Mouse (Mus musculus) kidney, postnatal 4 days (tissue): ENCODE data around the gene 1700057G04Rik.

Source experiments
- DNase-seq, 2 experiments: peaks; one replicate each; pipeline ENCODE4 v3.0.0; 2021; ENCODE audit warnings: mixed read lengths in 2 of 2

The 1700057G04Rik gene

DNA sequence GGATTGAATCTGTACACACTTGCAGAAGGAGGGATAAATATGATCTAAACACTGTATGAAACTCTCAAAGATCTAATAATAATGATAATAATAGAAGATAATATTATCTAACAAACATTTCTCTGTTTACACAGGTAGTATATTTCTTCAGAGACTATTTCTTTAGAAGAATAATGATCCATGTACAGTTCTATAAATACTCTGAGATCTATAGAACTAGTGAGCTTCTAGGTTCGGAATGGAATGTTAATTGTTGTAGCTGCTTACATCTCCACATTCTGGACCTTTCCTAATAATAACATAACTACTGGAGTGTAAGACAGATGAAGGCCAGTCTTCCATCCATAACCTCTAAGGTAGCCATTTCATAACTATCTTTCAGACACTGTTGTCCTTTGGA is at the start of gene 1700057G04Rik:
1700057G04Rik (plus strand) TSS at position 301 of the 400 bp plus-strand sequence.
- DNase-seq = no peak

DNA sequence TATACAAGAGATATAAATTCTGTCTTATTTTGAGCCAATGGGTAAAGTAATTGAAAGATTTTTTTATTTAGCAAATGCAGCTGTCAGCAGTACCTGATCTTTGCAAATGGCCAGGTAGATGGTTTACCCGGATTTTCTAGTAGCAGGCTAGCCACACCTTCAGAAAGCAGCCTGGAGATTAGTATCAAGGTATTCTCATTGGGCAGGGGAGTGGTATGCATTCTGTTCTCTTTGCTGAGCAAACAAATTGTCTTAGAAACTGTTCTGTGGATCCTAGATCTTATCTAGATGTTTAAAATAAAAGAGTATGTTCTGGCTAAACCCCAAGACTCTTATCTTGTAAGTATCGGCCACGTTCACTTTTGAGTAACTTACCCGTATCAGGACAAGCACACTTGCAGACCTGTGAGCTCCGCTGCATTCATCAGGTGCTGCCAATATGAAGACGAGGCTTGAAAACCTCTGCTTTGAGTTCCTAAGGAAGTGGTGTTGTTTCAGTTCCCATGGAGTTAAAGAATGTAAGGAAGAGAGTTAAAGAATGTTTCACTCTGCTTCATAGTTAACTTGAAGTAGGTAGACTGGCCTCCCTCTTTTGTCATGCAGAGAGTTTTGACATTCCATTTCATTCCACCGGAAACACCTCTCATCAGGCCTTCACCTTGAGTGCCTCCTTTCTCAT is 48.6 kb upstream of the 1700057G04Rik start:
- DNase-seq = no peak

DNA sequence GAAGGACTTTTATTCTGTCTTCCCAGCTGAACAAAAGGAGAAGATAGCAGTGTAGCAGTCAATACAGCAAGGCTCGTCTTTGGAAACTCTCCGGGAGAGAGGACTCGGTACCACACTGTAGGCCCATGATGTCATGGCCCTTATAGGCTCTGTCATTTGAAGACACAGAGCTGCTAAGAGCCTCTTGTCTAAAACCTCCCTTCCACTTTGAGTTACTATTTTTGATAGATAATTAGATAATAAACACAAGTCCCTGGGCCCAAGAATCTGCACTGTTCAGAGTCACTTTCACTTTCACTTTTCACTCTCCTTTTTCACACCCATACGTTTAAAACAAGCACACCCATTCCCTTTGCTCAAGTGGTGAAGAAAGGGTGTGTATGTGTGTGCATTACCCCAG is 43.5 kb upstream of the 1700057G04Rik start:
- DNase-seq = no peak

DNA sequence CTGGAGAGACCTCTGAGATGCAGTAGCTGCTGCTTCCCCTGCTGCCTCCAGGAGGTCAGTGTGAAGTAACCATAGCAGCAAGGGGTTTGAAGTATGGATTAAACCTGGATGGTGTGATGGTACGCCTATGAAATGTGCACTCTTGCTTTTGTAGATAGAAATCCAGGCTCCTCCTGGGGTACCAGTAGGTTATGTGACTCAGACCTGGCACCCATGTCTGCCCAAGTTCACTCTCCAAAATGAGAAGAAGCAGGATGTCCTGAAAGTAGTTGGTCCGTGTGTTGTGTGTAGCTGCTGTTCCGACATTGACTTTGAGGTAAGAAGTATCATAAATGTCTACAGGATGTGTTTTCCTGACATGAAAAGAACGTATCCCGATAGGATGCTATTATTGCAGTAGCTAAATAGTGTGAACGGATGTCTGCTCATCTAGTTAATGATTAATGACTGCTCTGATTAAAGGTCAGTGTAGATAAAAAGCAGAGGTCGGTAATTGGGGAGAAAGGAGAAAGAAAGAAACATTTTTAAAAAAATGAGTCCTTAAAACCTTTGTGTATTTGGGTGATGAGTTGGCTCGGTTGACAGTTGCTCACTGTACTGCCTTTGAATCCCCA is 42.5 kb upstream of the 1700057G04Rik start:
- DNase-seq = no peak

DNA sequence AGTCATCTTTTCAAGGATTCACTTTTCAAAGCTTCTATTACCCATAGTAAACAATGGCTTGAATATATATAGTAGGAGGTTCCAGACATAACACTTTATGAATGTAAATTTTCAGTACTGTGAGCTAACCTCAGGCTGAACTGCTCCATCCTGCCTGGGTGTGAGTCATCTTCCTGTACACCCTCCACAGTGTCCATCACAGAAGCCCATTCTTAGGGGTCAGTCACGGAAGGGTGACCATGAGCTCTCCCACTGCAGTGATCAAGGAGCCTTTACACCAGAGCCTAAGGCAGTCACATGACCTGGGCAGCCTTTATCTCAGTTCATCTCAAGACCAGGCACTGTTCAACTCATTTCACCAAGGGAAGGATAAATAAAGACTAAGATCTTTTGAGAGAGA is 41.4 kb upstream of the 1700057G04Rik start:
- DNase-seq = peak in 1 of 2 experiments; percentile 6

DNA sequence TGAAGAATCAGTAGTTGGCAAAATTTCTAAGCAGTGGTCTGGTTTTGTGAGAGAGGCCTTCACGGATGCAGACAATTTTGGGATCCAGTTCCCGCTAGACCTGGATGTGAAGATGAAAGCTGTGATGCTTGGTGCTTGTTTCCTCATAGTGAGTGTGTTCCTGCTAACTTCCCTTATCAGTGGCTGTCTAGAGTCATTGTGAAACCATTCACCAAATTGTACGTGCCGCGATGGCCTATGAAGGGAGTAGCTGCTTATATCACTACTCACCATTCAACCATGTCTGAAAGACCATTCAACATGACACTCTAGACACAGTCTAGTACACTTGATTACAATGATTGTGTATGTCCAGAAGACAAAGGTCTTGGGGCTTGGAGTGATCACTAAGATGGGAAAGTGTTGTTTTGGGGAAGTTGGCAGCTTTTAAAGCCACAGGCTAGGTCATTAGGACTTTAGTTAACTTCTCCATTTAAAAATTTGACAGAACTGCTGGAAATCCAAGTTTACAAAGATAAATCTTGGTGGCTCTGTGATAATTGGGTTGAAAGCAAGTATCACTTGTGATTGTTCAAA is 39.3 kb upstream of the 1700057G04Rik start:
- no peak for DNase-seq

DNA sequence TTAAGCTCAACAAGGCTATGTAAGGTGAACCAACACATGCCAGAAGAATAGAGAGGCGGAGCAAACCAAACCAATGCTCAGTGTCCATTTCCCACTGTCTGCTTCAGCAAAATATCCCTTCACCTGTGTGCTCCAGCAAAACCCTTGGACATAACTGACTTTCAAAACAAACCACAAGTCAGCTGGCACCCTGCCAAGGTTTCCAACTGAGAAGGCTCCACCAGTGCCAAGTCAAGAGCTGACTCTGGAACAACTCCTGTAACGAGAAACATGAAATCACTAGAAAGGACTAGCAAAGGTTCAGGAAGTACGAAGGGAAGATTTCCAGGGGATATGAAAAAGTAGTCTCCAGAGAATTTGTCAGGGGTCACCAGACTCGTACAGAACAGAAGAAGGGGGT is 38.2 kb upstream of the 1700057G04Rik start:
- DNase-seq = peak; percentile 82 to 87

DNA sequence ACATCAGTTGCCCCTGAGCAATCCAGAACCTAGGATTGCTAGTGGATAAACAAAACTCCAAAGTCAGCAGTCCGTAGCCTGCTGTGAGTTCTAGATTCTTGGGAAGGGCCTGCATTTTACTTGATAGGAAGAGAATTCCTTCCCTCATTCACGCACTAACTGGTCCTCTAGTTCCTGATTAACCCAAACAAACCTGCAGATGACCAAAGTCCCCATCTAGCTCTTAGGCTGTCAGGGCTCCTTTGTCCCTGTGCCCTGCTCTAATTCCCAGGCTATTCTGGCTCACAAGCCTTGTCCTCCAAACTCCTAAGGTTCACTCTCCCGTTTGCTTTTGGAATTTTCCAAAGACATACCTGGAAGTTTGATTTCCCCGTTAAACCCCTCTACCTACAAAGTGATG is 36.5 kb upstream of the 1700057G04Rik start:
- no peak for DNase-seq

DNA sequence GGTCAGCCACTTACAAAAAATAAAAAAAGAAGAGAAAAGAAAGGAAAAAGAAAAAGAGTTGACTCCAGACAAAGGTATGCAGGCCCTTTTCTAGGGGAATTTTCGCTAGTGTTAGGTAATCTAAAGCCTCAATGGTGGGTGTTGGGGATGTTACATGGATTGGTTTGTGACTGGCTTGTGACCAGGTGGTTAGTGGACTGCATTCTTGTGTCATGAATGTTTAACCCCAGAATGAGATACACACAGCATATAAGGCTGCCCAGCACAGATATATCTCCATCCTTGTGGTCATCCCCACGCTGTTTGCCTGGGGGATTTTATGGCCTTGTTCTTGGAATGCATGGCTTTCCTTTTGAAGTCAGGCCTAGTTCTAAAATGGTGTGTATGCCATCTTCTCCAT is 35.9 kb upstream of the 1700057G04Rik start:
- no peak for DNase-seq

DNA sequence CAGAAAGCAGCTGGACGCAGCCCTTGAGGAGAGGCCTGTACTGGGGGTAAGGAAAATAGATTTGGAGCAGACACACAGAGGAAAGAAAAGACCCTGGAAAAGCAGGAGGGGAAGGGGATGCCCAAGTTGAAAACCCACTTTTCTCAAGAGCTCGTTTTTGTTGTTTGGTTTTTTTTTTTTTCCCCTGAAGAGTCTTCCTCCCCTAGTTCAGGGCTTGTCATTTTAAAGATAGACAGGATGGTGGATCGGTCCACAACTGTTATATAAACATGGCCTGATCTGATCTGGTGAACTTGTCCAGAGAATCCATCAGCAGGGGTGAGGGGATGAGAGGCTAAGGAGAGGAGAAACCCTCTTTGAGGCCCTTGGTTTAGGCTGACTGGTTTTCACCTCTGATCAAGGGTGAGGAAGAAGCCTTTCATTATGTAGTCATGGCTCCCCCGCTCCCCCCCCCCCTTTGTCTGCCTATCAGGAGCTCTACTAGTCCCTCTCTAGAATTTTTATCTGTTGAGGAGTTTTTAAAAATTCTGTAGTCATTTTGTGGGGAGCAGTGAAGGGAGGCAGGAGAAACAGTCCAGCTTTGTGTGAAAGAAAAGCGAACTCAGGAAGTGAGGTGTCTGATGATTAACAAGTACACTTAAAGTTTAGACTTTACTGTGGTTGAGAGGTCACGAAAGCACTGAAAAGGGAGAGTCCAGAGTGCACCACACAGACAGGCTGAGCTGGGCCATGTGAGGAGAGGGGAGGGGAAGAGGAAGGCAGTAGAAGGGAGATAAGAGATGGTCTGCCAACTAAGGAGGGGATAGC is 35.0 kb upstream of the 1700057G04Rik start:
- DNase-seq = peak; percentile 46 to 68

DNA sequence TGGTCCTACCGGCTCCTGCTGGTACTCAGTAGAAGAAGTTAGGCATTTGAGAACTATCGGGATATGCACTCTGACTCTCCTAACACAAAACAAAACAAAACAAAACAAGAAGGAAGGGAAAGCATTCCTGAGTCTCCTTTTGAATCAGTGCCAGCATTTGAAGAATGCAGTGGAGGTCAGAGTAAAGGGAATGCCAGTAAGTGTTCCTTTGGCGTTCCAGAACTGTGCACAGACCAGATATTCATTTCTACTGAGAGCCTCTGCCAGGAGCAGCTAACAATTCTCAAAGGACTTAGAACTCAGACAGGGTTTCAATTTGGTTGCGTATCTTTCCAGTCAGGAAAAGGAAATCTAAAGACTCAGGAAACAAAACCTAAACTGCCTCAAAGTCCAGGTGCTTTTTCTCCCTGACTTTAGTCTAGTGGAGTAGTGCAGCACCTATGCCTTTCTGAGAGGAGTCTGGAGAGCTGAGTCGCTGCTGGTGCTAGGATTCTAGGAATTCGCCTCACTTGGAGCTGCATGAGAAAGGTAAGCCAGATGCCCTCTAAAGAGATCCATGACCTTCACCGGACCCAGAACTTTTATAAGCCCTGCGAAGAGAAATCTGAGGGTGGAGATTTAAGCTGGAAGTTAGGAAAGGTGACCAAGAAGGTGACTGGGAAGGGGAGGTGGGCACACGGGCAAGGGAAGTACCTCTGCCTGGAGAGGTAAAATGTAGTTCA is 33.5 kb upstream of the 1700057G04Rik start, which contains the start of gene Plscr2:
Plscr2 (plus strand) TSS at position 117 of the 722 bp plus-strand sequence.
- DNase-seq = peak; percentile 21 to 47

DNA sequence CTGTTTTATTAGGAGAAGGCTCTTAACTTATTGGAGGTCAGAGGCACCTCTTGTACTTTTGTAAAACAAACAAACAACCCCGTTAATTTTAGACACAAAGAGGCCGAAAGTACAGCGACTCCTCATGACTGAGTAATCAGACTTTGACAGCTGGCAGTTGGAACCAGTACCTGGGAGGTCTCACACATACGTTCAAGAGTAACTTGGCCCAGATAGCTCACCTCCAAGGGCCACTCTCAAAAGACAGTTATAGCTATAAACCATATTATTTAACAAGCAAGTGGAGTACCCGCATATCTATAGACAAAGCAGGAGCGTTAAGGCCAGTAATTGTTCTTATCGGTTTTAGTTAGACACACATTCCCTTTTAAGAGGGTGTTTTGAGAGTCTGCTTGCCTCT is 32.8 kb upstream of the 1700057G04Rik start:
- DNase-seq = peak in 1 of 2 experiments; percentile 23

DNA sequence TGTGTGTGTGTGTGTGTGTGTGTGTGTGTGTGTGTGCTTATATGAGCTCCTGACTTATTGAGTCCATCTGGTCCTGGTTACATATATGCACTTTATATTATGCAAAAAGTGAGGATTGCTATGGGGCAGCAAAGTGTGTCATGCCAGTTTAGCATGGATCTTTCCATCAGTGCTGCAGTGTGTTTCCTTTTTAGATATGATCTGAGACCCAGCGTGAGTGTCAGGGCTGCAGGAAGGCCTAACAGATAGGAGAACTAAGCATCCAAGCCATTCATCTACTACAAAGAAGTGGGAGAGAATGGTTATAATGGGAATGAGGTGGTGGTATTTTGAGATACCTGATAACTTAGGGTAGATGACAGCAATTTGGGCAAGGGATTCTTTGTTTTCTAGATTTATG is 29.1 kb upstream of the 1700057G04Rik start:
- no peak for DNase-seq

DNA sequence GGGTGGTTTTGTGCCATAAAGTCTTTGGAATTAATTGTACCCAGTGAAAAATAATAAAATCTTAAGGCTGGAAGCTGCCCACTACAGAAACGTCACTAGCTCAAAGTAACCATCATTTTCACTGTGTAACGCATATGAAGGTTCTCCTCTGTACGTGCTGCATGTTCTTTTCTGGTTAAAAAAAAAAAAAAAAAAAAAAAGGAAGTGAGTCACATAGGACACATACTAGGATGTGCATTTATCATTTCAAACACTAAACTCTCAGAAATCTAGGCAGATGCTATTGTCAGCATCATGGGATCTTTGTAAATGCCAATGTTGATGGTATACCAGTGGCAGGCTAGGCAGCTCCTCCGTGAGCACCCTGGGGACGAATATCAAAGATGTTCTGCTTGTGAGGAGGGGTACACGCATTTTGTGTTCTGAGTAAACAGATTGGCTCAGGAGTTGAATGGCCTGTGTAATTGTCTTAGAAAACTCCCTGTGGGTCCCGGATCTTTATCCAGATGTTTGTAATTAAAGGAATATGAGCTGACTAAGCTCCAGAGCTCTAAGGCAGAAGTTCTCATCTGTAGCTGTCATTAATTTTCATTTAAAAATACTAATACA is 26.5 kb upstream of the 1700057G04Rik start:
- DNase-seq = no peak

DNA sequence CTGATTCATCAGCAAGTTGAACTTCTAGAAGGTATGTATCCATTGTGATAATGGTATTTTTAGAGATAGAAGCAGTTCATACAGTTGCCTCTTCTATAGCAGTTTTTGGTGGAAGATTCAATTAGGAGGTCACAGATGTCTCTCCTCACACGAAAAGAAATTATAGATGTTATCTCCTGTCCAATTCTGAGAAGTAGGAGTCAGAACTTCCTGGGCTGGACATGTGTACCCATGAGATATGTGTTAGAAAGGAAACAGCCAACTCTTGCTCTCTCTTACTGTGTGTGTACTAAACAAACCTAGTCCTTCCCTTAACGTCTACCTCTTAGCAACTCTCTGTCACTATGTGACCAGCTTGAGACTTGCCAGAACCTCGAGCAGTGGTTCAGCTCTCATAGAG is 19.5 kb upstream of the 1700057G04Rik start:
- DNase-seq = no peak

DNA sequence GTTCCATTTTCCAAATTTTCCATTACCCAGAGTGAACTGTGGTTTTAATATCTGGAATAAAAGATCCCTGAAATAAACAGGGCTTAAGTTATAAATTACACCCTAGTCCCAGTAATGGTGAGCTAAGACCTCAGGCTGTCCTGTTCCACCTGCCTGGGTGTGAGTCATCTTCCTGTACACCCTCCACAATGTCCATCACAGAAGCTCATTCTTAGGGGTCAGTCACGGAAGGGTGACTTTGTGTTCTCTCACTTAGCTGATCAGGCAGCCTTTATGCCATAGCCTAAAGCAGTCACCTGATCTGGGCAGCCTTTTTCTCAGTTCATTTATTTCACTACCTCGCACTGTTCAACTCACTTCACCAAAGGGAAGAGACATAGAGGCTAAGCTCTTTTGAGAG is 17.0 kb upstream of the 1700057G04Rik start:
- peak; percentile 6 to 24 for DNase-seq

DNA sequence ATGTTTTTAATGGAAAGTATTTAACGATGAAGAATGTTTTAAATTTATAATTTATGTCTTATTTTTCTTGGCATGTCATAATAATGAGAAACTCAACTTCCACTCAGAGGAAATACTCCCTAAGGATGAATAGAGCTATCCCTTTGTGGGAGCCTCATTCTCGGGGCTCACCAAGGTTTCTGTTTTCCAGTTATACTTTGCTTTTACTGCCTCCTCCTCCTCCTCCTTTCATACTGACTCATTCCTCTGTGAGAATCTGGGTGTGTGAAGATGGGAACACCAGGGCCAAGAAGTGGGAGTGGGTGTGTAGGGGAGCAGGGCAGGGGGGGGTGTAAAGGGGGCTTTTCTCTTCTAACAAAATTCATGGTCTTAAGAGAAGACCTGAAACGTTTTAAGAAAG is 16.3 kb upstream of the 1700057G04Rik start:
- DNase-seq = no peak

DNA sequence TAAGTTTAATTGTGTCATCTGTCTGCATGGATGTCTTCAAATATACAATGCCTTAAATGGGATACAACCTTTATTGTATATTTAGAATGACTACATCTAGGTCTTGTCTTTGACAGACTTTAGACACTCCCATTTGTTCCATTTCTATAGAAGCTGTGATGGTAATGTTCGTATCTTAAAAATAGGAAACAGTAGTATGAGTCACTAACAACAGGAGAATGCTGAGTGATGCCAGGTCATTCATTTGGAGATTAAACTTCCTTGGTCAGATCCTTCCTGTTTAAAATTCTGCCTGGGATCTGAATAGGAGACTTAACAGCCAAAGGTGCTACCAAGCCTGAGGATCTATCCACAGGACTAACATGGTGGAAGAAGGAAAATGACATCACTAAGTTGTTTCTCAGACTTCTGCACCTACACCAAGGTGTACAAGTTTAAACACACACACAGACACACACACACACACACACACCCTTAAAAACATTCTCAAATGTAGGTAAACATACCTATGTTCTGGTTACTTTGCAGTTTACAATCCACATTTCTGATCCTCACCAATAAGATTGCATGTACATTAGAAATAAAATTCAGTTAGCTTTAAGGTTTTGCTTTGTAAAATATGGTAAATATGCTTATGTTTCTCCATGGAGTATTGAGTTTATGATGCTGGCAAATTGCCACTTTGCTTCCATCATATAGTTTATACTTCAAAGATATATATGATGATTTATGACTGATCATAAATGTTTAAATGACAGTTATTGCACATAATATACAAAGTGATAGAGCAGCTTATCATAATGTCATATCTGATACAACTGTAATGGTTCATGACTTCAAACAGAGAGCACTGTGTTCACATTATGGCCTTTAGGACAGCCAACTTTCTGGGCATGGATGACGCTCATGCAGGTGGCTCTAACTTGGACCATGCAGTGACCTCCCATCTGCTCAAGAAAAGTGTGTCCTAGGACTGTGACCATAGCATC is 15.3 kb upstream of the 1700057G04Rik start:
- no peak for DNase-seq

DNA sequence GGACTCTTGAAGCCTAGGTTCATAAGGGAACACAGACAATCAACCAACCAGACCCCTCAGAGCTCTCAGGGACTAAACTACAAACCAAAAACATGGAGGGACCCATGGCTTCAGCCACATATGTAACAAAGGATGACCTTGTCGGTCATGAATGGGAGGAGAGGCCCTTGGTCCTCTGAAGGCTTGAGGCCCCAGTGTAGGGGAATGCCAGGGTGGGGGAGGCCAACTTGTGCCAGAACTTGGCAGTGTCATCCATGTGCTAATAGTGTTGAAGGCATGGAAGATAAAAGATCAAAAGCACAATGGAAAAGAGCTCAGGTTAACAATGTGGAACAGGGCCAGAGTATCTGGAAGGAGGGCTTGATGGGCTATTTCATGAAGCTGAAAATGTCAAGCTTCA is 10.9 kb upstream of the 1700057G04Rik start:
- DNase-seq = no peak

DNA sequence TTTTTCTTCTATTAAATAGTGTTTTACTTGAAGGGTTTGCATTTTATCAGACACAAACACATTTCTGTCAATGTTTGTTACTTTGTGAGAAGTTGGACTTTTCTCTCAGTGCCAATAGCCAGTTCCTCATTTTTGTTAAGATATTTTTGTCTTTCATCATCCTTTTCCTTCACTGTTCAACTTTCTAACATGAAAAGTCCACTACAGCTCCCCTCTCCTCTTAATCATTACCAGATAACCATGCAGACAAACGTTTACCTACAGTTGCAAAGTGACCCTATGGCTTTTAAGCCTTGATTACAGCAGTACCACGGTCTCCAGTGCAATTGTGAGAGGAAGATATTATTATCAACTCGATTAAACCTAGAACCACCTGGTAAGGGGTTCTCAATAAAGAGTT is 8.0 kb upstream of the 1700057G04Rik start:
- DNase-seq = no peak

DNA sequence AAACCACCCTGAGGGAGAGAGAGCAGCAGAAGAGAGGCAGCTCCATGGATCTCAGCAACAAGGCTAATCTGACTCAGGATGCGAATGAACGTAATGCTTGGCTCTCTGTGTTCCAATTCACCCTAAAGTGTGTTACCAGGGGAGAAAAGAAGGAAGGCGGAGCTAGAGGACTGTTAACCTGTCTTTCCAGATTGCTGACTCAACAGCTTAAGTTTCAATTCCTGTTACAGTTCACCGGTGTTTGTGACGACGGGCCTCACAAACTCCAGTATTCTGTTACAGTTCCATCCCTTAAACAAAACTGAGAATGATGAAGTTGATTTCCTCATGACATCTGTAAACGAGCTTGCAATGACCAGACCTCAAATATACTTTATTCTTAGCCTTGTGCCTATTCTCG is 4.1 kb upstream of the 1700057G04Rik start:
- no peak for DNase-seq
